Mouse (Mus musculus): ENCODE measurements around the gene Tmem52. TPM values are rescaled to one million over a fixed set of nuclear protein-coding genes. Genes with fewer than 3 reads are reported as not detected.

Gene Tmem52
- polyA plus RNA-seq, 1 experiment = 14.7 TPM

- TF ChIP-seq POLR2A (IDR thresholded peaks at IDR 0.05; ENCODE audit: low read depth, low read length) (no peak), CTCF (conservative IDR thresholded peaks at IDR 0.05; ENCODE audit: insufficient read depth, insufficient read length, low read depth, low read length) (no peak)
- H3K27me3 ChIP-seq (replicated peaks; ENCODE audit: control insufficient read depth, insufficient read depth, low read length) = no peaks in the 10 kb centered on the region
- no peaks in the 10 kb centered on the region for H3K36me3 ChIP-seq (ENCODE audit: control insufficient read depth, insufficient read depth, low read length)
- H3K4me1 ChIP-seq (ENCODE audit: control insufficient read depth, insufficient read depth, low read length) = no peaks in the 10 kb centered on the region
- no peak for DNase-seq
- H3K4me3 ChIP-seq (ENCODE audit: insufficient read depth, low read depth, low read length) = no peak overlapping the region
- WGBS = 78% methylated on average over 6 of the region's 6 CpGs
- no peak overlapping the region for H3K27ac ChIP-seq (ENCODE audit: insufficient read depth, low read depth, low read length)
Observed at GRCm38 (mm10) chr4:155432358-155432757, 36.6 kb upstream of the Tmem52 start.

- no peak for TF ChIP-seq POLR2A (IDR thresholded peaks at IDR 0.05; ENCODE audit: low read depth, low read length)
- TF ChIP-seq CTCF (conservative IDR thresholded peaks at IDR 0.05; ENCODE audit: insufficient read depth, insufficient read length, low read depth, low read length) = no peak
- Histone ChIP-seq H3K4me1 (ENCODE audit: control insufficient read depth, insufficient read depth, low read length) (no peaks in the 10 kb centered on the region), H3K27ac (ENCODE audit: insufficient read depth, low read depth, low read length) (no peak overlapping the region), H3K36me3 (ENCODE audit: control insufficient read depth, insufficient read depth, low read length) (no peaks in the 10 kb centered on the region), H3K4me3 (ENCODE audit: insufficient read depth, low read depth, low read length) (no peak overlapping the region), H3K27me3 (replicated peaks; ENCODE audit: control insufficient read depth, insufficient read depth, low read length) (no peaks in the 10 kb centered on the region)
- peak; percentile 49 for DNase-seq
- WGBS = 52% methylated on average over 5 of the region's 5 CpGs
Observed at GRCm38 (mm10) chr4:155433993-155434392, 34.9 kb upstream of the Tmem52 start.

GRCm38 (mm10) chr4:155442808-155443207 lies 26.1 kb upstream of the Tmem52 start:
- H3K27me3 ChIP-seq (replicated peaks; ENCODE audit: control insufficient read depth, insufficient read depth, low read length) = no peaks in the 10 kb centered on the region
- H3K4me3 ChIP-seq (ENCODE audit: insufficient read depth, low read depth, low read length) = no peak overlapping the region
- H3K4me1 ChIP-seq (ENCODE audit: control insufficient read depth, insufficient read depth, low read length) = no peaks in the 10 kb centered on the region
- no peaks in the 10 kb centered on the region for H3K36me3 ChIP-seq (ENCODE audit: control insufficient read depth, insufficient read depth, low read length)
- H3K27ac ChIP-seq (ENCODE audit: insufficient read depth, low read depth, low read length) = no peak overlapping the region
- no peak for TF ChIP-seq POLR2A (IDR thresholded peaks at IDR 0.05; ENCODE audit: low read depth, low read length)
- TF ChIP-seq CTCF (conservative IDR thresholded peaks at IDR 0.05; ENCODE audit: insufficient read depth, insufficient read length, low read depth, low read length) = no peak
- DNase-seq = no peak
- WGBS = 68% methylated on average over 3 of the region's 3 CpGs

GRCm38 (mm10) chr4:155451597-155451996 lies 17.3 kb upstream of the Tmem52 start:
- Histone ChIP-seq H3K27ac (ENCODE audit: insufficient read depth, low read depth, low read length) (no peak overlapping the region), H3K27me3 (replicated peaks; ENCODE audit: control insufficient read depth, insufficient read depth, low read length) (no peaks in the 10 kb centered on the region), H3K4me1 (ENCODE audit: control insufficient read depth, insufficient read depth, low read length) (no peaks in the 10 kb centered on the region), H3K4me3 (ENCODE audit: insufficient read depth, low read depth, low read length) (no peak overlapping the region), H3K36me3 (ENCODE audit: control insufficient read depth, insufficient read depth, low read length) (no peaks in the 10 kb centered on the region)
- no peak for TF ChIP-seq CTCF (conservative IDR thresholded peaks at IDR 0.05; ENCODE audit: insufficient read depth, insufficient read length, low read depth, low read length)
- no peak for TF ChIP-seq POLR2A (IDR thresholded peaks at IDR 0.05; ENCODE audit: low read depth, low read length)
- 45% methylated on average over 10 of the region's 10 CpGs for WGBS
- no peak for DNase-seq

GRCm38 (mm10) chr4:155458575-155458974 lies 10.3 kb upstream of the Tmem52 start:
- TF ChIP-seq POLR2A (IDR thresholded peaks at IDR 0.05; ENCODE audit: low read depth, low read length) (no peak), CTCF (conservative IDR thresholded peaks at IDR 0.05; ENCODE audit: insufficient read depth, insufficient read length, low read depth, low read length) (no peak)
- no peaks in the 10 kb centered on the region for H3K27me3 ChIP-seq (replicated peaks; ENCODE audit: control insufficient read depth, insufficient read depth, low read length)
- no peak overlapping the region for H3K27ac ChIP-seq (ENCODE audit: insufficient read depth, low read depth, low read length)
- H3K36me3 ChIP-seq (ENCODE audit: control insufficient read depth, insufficient read depth, low read length) = no peaks in the 10 kb centered on the region
- DNase-seq = no peak
- no peaks in the 10 kb centered on the region for H3K4me1 ChIP-seq (ENCODE audit: control insufficient read depth, insufficient read depth, low read length)
- H3K4me3 ChIP-seq (ENCODE audit: insufficient read depth, low read depth, low read length) = no peak overlapping the region
- WGBS = 85% methylated on average over 5 of the region's 5 CpGs

GRCm38 (mm10) chr4:155463050-155463449 lies 5.9 kb upstream of the Tmem52 start:
- no peak for TF ChIP-seq CTCF (conservative IDR thresholded peaks at IDR 0.05; ENCODE audit: insufficient read depth, insufficient read length, low read depth, low read length)
- no peak for TF ChIP-seq POLR2A (IDR thresholded peaks at IDR 0.05; ENCODE audit: low read depth, low read length)
- no peaks in the 10 kb centered on the region for H3K27me3 ChIP-seq (replicated peaks; ENCODE audit: control insufficient read depth, insufficient read depth, low read length)
- WGBS = 47% methylated on average over 13 of the region's 13 CpGs

GRCm38 (mm10) chr4:155463611-155464010 lies 5.3 kb upstream of the Tmem52 start:
- Histone ChIP-seq H3K4me1 (ENCODE audit: control insufficient read depth, insufficient read depth, low read length) (no peaks in the 10 kb centered on the region), H3K27me3 (replicated peaks; ENCODE audit: control insufficient read depth, insufficient read depth, low read length) (no peaks in the 10 kb centered on the region), H3K36me3 (ENCODE audit: control insufficient read depth, insufficient read depth, low read length) (no peaks in the 10 kb centered on the region), H3K4me3 (ENCODE audit: insufficient read depth, low read depth, low read length) (no peak overlapping the region), H3K27ac (ENCODE audit: insufficient read depth, low read depth, low read length) (no peak overlapping the region)
- 86% methylated on average over 6 of the region's 6 CpGs for WGBS
- no peak for DNase-seq
- TF ChIP-seq POLR2A (IDR thresholded peaks at IDR 0.05; ENCODE audit: low read depth, low read length) (no peak), CTCF (conservative IDR thresholded peaks at IDR 0.05; ENCODE audit: insufficient read depth, insufficient read length, low read depth, low read length) (no peak)

More at GRCm38 (mm10) chr4:155463050-155463449, 5.9 kb upstream of the Tmem52 start:
- Histone ChIP-seq H3K4me3 (ENCODE audit: insufficient read depth, low read depth, low read length) (no peak overlapping the region), H3K27ac (ENCODE audit: insufficient read depth, low read depth, low read length) (no peak overlapping the region), H3K36me3 (ENCODE audit: control insufficient read depth, insufficient read depth, low read length) (no peaks in the 10 kb centered on the region), H3K4me1 (ENCODE audit: control insufficient read depth, insufficient read depth, low read length) (no peaks in the 10 kb centered on the region)
- peak; percentile 54 for DNase-seq

All from kidney, adult 2 months (tissue).